17 mouse cellular contexts compared by ENCODE assay signal in genomic region chr12:99345323-99345722, GRCm38 (mm10).
DNase-seq lines count a peak whose midpoint lies in the region; ATAC-seq and TF ChIP-seq lines count a peak whose summit lies in the region.
"Had no signal": no experiment of that assay in that cellular context is flagged by ENCODE, and none has a peak within 500 bp of the region (broad histone marks: within the 10 kb centered on the region; RNA-seq: fewer than 3 reads in every experiment).

No protein-coding gene starts in this region.

- TF ChIP-seq CTCF in gastrocnemius, adult 2 months (IDR thresholded peaks at IDR 0.05): no peak

- intact Hi-C loops in gastrocnemius, adult 2 months (cut with DNase I): loop anchor here (5.0 kb wide), 1 partner anchor 47 kb away; no protein-coding TSS in a partner anchor
- intact Hi-C loops in gastrocnemius, postnatal 36 days (cut with DNase I): no loop called here

- no peak for ATAC-seq in hindbrain, embryonic 16.5 days
- ATAC-seq in hindbrain, embryonic 12.5 days (ENCODE audit: low FRiP score): no peak
- no peak for ATAC-seq in megakaryocyte, adult 5-6 weeks (ENCODE audit: poor library complexity, severe bottlenecking)
- ATAC-seq: inflammation-experienced regulatory T-cells, adult 6 months; liver, postnatal 0 days had no signal

- H3K9me3 ChIP-seq in hindbrain, embryonic 16.5 days (ENCODE audit: control insufficient read depth, low read length): no peaks in the 10 kb centered on the region
- no peaks in the 10 kb centered on the region for H3K9me3 ChIP-seq in hindbrain, embryonic 12.5 days (replicated peaks)
- H3K9me3 ChIP-seq: embryonic facial prominence, embryonic 15.5 days; forebrain, embryonic 10.5 days had no signal

- no peak overlapping the region for H3K4me3 ChIP-seq in gastrocnemius, adult 2 months
- H3K4me3 ChIP-seq in hindbrain, embryonic 16.5 days (ENCODE audit: low read length): no peak overlapping the region
- no peak overlapping the region for H3K4me3 ChIP-seq in hindbrain, embryonic 12.5 days
- no peak overlapping the region for H3K4me3 ChIP-seq in brown adipose tissue, adult 24 weeks (ENCODE audit: insufficient read depth, low read depth, low read length)
- H3K4me3 ChIP-seq: embryonic facial prominence, embryonic 15.5 days; forebrain, embryonic 10.5 days had no signal

- H3K9ac ChIP-seq in hindbrain, embryonic 16.5 days (ENCODE audit: low read depth, low read length): no peak overlapping the region
- H3K9ac ChIP-seq in hindbrain, embryonic 12.5 days: no peak overlapping the region
- H3K9ac ChIP-seq: embryonic facial prominence, embryonic 15.5 days; liver, postnatal 0 days had no signal

- no peaks in the 10 kb centered on the region for H3K36me3 ChIP-seq in hindbrain, embryonic 16.5 days (ENCODE audit: control insufficient read depth, insufficient read depth, low read length)
- H3K36me3 ChIP-seq in hindbrain, embryonic 12.5 days: no peaks in the 10 kb centered on the region
- H3K36me3 ChIP-seq: embryonic facial prominence, embryonic 15.5 days had no signal

- H3K4me2 ChIP-seq in hindbrain, embryonic 16.5 days (ENCODE audit: low read length): no peak overlapping the region
- no peak overlapping the region for H3K4me2 ChIP-seq in hindbrain, embryonic 12.5 days (replicated peaks)
- H3K4me2 ChIP-seq: embryonic facial prominence, embryonic 15.5 days had no signal

- WGBS in hindbrain, embryonic 16.5 days: 68% methylated on average over 4 of the region's 4 CpGs
- 76% methylated on average over 4 of the region's 4 CpGs for WGBS in hindbrain, embryonic 12.5 days

- no peaks in the 10 kb centered on the region for H3K27me3 ChIP-seq in hindbrain, embryonic 16.5 days (replicated peaks; ENCODE audit: control insufficient read depth, insufficient read depth, low read length)
- H3K27me3 ChIP-seq in hindbrain, embryonic 12.5 days: no peaks in the 10 kb centered on the region
- H3K27me3 ChIP-seq: embryonic facial prominence, embryonic 15.5 days had no signal

- H3K27ac ChIP-seq in gastrocnemius, adult 2 months: peak overlapping the region; percentile 75
- H3K27ac ChIP-seq in hindbrain, embryonic 16.5 days (ENCODE audit: low read depth, low read length): peak overlapping the region; percentile 44; the same call in 1 of the 2 replicates
- no peak overlapping the region for H3K27ac ChIP-seq in hindbrain, embryonic 12.5 days
- H3K27ac ChIP-seq in brown adipose tissue, adult 24 weeks (replicated peaks; ENCODE audit: low read depth, low read length): peak overlapping the region; percentile 97
- H3K27ac ChIP-seq: embryonic facial prominence, embryonic 15.5 days; forebrain, embryonic 10.5 days had no signal

- no peak for DNase-seq in gastrocnemius, adult 2 months
- no peak for DNase-seq in gastrocnemius, postnatal 36 days
- peak; percentile 53 to 62 for DNase-seq in cerebellum, postnatal 10 days
- no peak for DNase-seq in retina, postnatal 1 day
- DNase-seq: heart, postnatal 4 days; liver; liver, postnatal 0 days; lung, postnatal 14 days; right cerebral cortex, postnatal 4 days; thymus, postnatal 4 days had no signal

- H3K4me1 ChIP-seq in hindbrain, embryonic 16.5 days (ENCODE audit: control insufficient read depth, insufficient read depth, low read depth, low read length): peaks cover 24% of the 10 kb centered on the region
- peaks cover 71% of the 10 kb centered on the region for H3K4me1 ChIP-seq in hindbrain, embryonic 12.5 days
- H3K4me1 ChIP-seq in brown adipose tissue, adult 24 weeks (ENCODE audit: control insufficient read depth, insufficient read depth, insufficient read length, low read length): peaks cover 65% of the 10 kb centered on the region

Comparison
In these comparisons a context has a peak if more than half of its experiments do, and no peak if none do; other contexts are left out.
1. DNase-seq: peak in cerebellum, postnatal 10 days (2 of 2); none in gastrocnemius, adult 2 months (single experiment), gastrocnemius, postnatal 36 days (0 of 2) and retina, postnatal 1 day (single experiment).